Mouse (Mus musculus) monocyte, adult 5-6 weeks (primary cell): Measurements from ENCODE around the gene Mthfs. TPM values are rescaled to one million over a fixed set of nuclear protein-coding genes. Genes with fewer than 3 reads are reported as not detected.

Experiments used
- ATAC-seq: fragments of 153-309, 156-312 bp; replicated peaks from 2 replicates; pipeline ENCODE4 v1.8.0; 2017; ENCODE audit warnings: mild to moderate bottlenecking; ENCODE audit not compliant: low TSS enrichment, insufficient number of reproducible peaks, severe bottlenecking, poor library complexity, low FRiP score
- total RNA-seq: library from RNA; stranded (forward); fragments of 200-1000, 200-491, 200-594 nt; gene quantifications from 3 replicates; pipeline ENCODE4 v1.2.3, GENCODE M21; 2017

Gene Mthfs
- total RNA-seq, 1 experiment from 2014 or later = 78.6 TPM

DNA sequence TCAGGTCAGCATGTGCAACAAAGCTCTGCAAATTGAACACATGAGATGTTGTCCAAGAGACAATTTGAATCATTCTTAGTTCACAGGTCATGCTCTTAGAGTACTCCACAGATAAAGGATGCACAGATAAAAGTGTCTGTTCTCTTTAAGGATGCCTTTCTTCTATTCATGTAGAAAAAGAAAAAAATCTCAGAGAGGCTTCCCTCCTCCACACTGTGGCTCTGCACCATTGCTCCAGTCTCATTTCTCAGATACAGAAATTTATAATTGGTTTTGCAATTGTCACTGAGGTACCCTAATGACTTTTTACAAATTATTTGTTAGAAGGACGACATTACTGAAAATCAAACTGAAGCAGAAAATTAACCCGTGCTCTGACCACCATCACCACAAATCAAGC, 101.2 kb downstream of the Mthfs start:
- no peak for ATAC-seq

- ATAC-seq = no peak
These were observed 163.3 kb downstream of the Mthfs start for GRCm38 (mm10) chr9:89373731-89374130.

DNA sequence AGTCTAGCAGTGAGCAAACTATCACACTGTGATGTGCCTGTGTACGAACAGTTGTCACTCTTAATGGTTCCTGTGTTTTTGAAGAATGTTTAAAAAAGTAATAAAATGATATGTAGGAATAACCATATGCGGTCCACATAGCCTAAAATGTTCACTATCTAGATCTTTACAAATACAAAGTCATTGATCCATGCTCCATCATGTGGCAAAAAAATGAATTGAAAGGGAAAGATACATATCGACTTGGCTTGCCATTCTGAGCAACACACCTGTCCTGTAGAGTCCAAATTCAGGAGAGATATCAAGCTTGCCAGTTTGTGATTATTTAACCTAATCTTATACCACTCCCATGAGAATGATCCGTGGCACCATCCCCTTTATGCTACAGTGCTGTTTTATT, 164.2 kb downstream of the Mthfs start:
- no peak for ATAC-seq

GRCm38 (mm10) chr9:89403031-89403430, 192.6 kb downstream of the Mthfs start:
- no peak for ATAC-seq

Other genes with a start within 250 kb of the Mthfs start
- gene Trim43b, start 117.8 kb upstream of the Mthfs start, total RNA-seq = not detected in 3 replicates
- 467 to 840 TPM (median 592 TPM) in 3 replicates for gene Bcl2a1b, start 11.5 kb upstream of the Mthfs start, total RNA-seq
- gene Gm29094, start 11.3 kb upstream of the Mthfs start, total RNA-seq = 13.9 to 78.1 TPM (median 28.4 TPM) in 3 replicates